Mouse (Mus musculus): ENCODE measurements at regions not wholly inside any gene's neighbourhood (a gene's known extent, or its start where the extent isn't known, plus 50 kb on each side); places are given as distances from the start of the nearest gene placed in this dataset.

GRCm38 (mm10) chr12:28068584-28068983 is 483.6 kb downstream of the Dcdc2c start:
- Histone ChIP-seq H3K27ac (ENCODE audit: control insufficient read depth, insufficient read depth, low read depth, low read length, poor library complexity) (no peak overlapping the region), H3K4me1 (ENCODE audit: control insufficient read depth, insufficient read depth, low read length) (no peaks in the 10 kb centered on the region), H3K4me3 (replicated peaks; ENCODE audit: control insufficient read depth, low read depth, low read length) (no peak overlapping the region)
- TF ChIP-seq POLR2A (IDR thresholded peaks at IDR 0.05; ENCODE audit: borderline replicate concordance, control insufficient read depth, low read depth, low read length) (no peak), CTCF (IDR thresholded peaks at IDR 0.05; ENCODE audit: control insufficient read depth, insufficient read depth, low read length) (no peak)
- 63% methylated on average over 2 of the region's 2 CpGs for WGBS

- no peak for TF ChIP-seq POLR2A (IDR thresholded peaks at IDR 0.05; ENCODE audit: borderline replicate concordance, control insufficient read depth, low read depth, low read length)
- no peak for TF ChIP-seq CTCF (IDR thresholded peaks at IDR 0.05; ENCODE audit: control insufficient read depth, insufficient read depth, low read length)
- Histone ChIP-seq H3K27ac (ENCODE audit: control insufficient read depth, insufficient read depth, low read depth, low read length, poor library complexity) (no peak overlapping the region), H3K4me3 (replicated peaks; ENCODE audit: control insufficient read depth, low read depth, low read length) (no peak overlapping the region), H3K4me1 (ENCODE audit: control insufficient read depth, insufficient read depth, low read length) (no peaks in the 10 kb centered on the region)
- 86% methylated on average over 6 of the region's 6 CpGs for WGBS
These were observed 491.9 kb downstream of the Dcdc2c start for GRCm38 (mm10) chr12:28060281-28060680.

- H3K27ac ChIP-seq (ENCODE audit: control insufficient read depth, insufficient read depth, low read depth, low read length, poor library complexity): no peak overlapping the region
- no peak for TF ChIP-seq POLR2A (IDR thresholded peaks at IDR 0.05; ENCODE audit: borderline replicate concordance, control insufficient read depth, low read depth, low read length)
- no peak for TF ChIP-seq CTCF (IDR thresholded peaks at IDR 0.05; ENCODE audit: control insufficient read depth, insufficient read depth, low read length)
- H3K4me1 ChIP-seq (ENCODE audit: control insufficient read depth, insufficient read depth, low read length): no peaks in the 10 kb centered on the region
- WGBS: 62% methylated on average over 4 of the region's 4 CpGs
- H3K4me3 ChIP-seq (replicated peaks; ENCODE audit: control insufficient read depth, low read depth, low read length): no peak overlapping the region
These were observed 496.5 kb downstream of the Dcdc2c start for GRCm38 (mm10) chr12:28055518-28056280.

GRCm38 (mm10) chr12:28054444-28054843 is 497.8 kb downstream of the Dcdc2c start:
- no peak overlapping the region for H3K27ac ChIP-seq (ENCODE audit: control insufficient read depth, insufficient read depth, low read depth, low read length, poor library complexity)
- TF ChIP-seq CTCF (IDR thresholded peaks at IDR 0.05; ENCODE audit: control insufficient read depth, insufficient read depth, low read length) (no peak), POLR2A (IDR thresholded peaks at IDR 0.05; ENCODE audit: borderline replicate concordance, control insufficient read depth, low read depth, low read length) (no peak)
- no peak overlapping the region for H3K4me3 ChIP-seq (replicated peaks; ENCODE audit: control insufficient read depth, low read depth, low read length)
- WGBS: 89% methylated on average over 11 of the region's 11 CpGs
- no peaks in the 10 kb centered on the region for H3K4me1 ChIP-seq (ENCODE audit: control insufficient read depth, insufficient read depth, low read length)

- TF ChIP-seq CTCF (IDR thresholded peaks at IDR 0.05; ENCODE audit: control insufficient read depth, insufficient read depth, low read length) (no peak), POLR2A (IDR thresholded peaks at IDR 0.05; ENCODE audit: borderline replicate concordance, control insufficient read depth, low read depth, low read length) (no peak)
- Histone ChIP-seq H3K4me1 (ENCODE audit: control insufficient read depth, insufficient read depth, low read length) (no peaks in the 10 kb centered on the region), H3K4me3 (replicated peaks; ENCODE audit: control insufficient read depth, low read depth, low read length) (no peak overlapping the region), H3K27ac (ENCODE audit: control insufficient read depth, insufficient read depth, low read depth, low read length, poor library complexity) (no peak overlapping the region)
- 83% methylated on average over 4 of the region's 4 CpGs for WGBS
These were observed 504.2 kb downstream of the Dcdc2c start for GRCm38 (mm10) chr12:28047989-28048388.

GRCm38 (mm10) chr12:28038161-28038911 is 513.9 kb downstream of the Dcdc2c start:
- Histone ChIP-seq H3K4me1 (ENCODE audit: control insufficient read depth, insufficient read depth, low read length) (no peaks in the 10 kb centered on the region), H3K4me3 (replicated peaks; ENCODE audit: control insufficient read depth, low read depth, low read length) (no peak overlapping the region), H3K27ac (ENCODE audit: control insufficient read depth, insufficient read depth, low read depth, low read length, poor library complexity) (no peak overlapping the region)
- WGBS: 68% methylated on average over 7 of the region's 7 CpGs
- TF ChIP-seq POLR2A (IDR thresholded peaks at IDR 0.05; ENCODE audit: borderline replicate concordance, control insufficient read depth, low read depth, low read length) (no peak), CTCF (IDR thresholded peaks at IDR 0.05; ENCODE audit: control insufficient read depth, insufficient read depth, low read length) (no peak)

- no peak overlapping the region for H3K27ac ChIP-seq (ENCODE audit: control insufficient read depth, insufficient read depth, low read depth, low read length, poor library complexity)
- H3K4me3 ChIP-seq (replicated peaks; ENCODE audit: control insufficient read depth, low read depth, low read length): no peak overlapping the region
- TF ChIP-seq POLR2A (IDR thresholded peaks at IDR 0.05; ENCODE audit: borderline replicate concordance, control insufficient read depth, low read depth, low read length) (no peak), CTCF (IDR thresholded peaks at IDR 0.05; ENCODE audit: control insufficient read depth, insufficient read depth, low read length) (no peak)
- no peaks in the 10 kb centered on the region for H3K4me1 ChIP-seq (ENCODE audit: control insufficient read depth, insufficient read depth, low read length)
- 66% methylated on average over 2 of the region's 2 CpGs for WGBS
These were observed 553.0 kb downstream of the Dcdc2c start for GRCm38 (mm10) chr12:27999170-27999569.

- H3K4me1 ChIP-seq (ENCODE audit: control insufficient read depth, insufficient read depth, low read length): no peaks in the 10 kb centered on the region
- TF ChIP-seq POLR2A (IDR thresholded peaks at IDR 0.05; ENCODE audit: borderline replicate concordance, control insufficient read depth, low read depth, low read length) (no peak), CTCF (IDR thresholded peaks at IDR 0.05; ENCODE audit: control insufficient read depth, insufficient read depth, low read length) (no peak)
- 5% methylated on average over 3 of the region's 3 CpGs for WGBS
- no peak overlapping the region for H3K27ac ChIP-seq (ENCODE audit: control insufficient read depth, insufficient read depth, low read depth, low read length, poor library complexity)
- no peak overlapping the region for H3K4me3 ChIP-seq (replicated peaks; ENCODE audit: control insufficient read depth, low read depth, low read length)
These were observed 560.0 kb downstream of the Dcdc2c start for GRCm38 (mm10) chr12:27992152-27992551.

All from bone marrow, adult 2 months (tissue).